Mouse (Mus musculus) C2C12 (cell line): ENCODE measurements around the gene Olfr686. TPM values are rescaled to one million over a fixed set of nuclear protein-coding genes. Genes with fewer than 3 reads are reported as not detected.

Experiments used
- H3K27me3 ChIP-seq: one replicate; pipeline ENCODE4 v1.6.1; 2011; ENCODE audit not compliant: control insufficient read depth, insufficient read depth, insufficient read length
- H3K36me3 ChIP-seq: one replicate; pipeline ENCODE4 v1.6.1; 2011; ENCODE audit not compliant: control insufficient read depth, insufficient read depth
- H3K4me3 ChIP-seq: one replicate; pipeline ENCODE4 v1.5.1; 2011; ENCODE audit warnings: mild to moderate bottlenecking, control low read depth; ENCODE audit not compliant: poor library complexity, insufficient read depth, severe bottlenecking
- H3K79me2 ChIP-seq: one replicate; pipeline ENCODE4 v1.6.1; 2011; ENCODE audit not compliant: control insufficient read depth, insufficient read depth
- H3K79me3 ChIP-seq: one replicate; pipeline ENCODE4 v1.6.1; 2011; ENCODE audit warnings: low read depth, control low read depth
- H3ac ChIP-seq: one replicate; pipeline ENCODE3; 2011; ENCODE audit warnings: low read depth; ENCODE audit not compliant: control insufficient read depth, insufficient read length
- CEBPB ChIP-seq: IDR thresholded peaks from one replicate; pipeline ENCODE4 v1.6.1; 2011; ENCODE audit warnings: low read depth, mild to moderate bottlenecking, control low read depth, moderate library complexity
- CTCF ChIP-seq: IDR thresholded peaks from one replicate; pipeline ENCODE4 v1.5.1; 2011; ENCODE audit not compliant: control insufficient read depth, insufficient read depth, insufficient read length
- FOSL1 ChIP-seq: IDR thresholded peaks from one replicate; pipeline ENCODE4 v1.8.0; 2011; ENCODE audit warnings: mild to moderate bottlenecking, low read length; ENCODE audit not compliant: poor library complexity, insufficient read depth, severe bottlenecking
- MAX ChIP-seq: IDR thresholded peaks from one replicate; pipeline ENCODE4 v1.6.1; 2011; ENCODE audit warnings: mild to moderate bottlenecking, control low read depth
- MYOD1 ChIP-seq: IDR thresholded peaks from one replicate; pipeline ENCODE4 v1.6.1; 2011; ENCODE audit warnings: low read depth; ENCODE audit not compliant: control insufficient read depth, insufficient read length
- MYOG ChIP-seq: IDR thresholded peaks from one replicate; pipeline ENCODE4 v1.6.1; 2011; ENCODE audit not compliant: control insufficient read depth, insufficient read length; ENCODE audit errors: extremely low read depth
- USF1 ChIP-seq: IDR thresholded peaks from one replicate; pipeline ENCODE4 v1.6.1; 2011; ENCODE audit warnings: low read depth, mild to moderate bottlenecking, control low read depth, moderate library complexity
- polyA plus RNA-seq: library from polyadenylated mRNA; unstranded; fragments of >200 nt; fragmentation: generic; extraction: Trizol; gene quantifications from one replicate; pipeline ENCODE4 v1.2.1, GENCODE M21; 2012; ENCODE audit warnings: missing spikeins

Olfr686 gene
- polyA plus RNA-seq, 1 experiment, result not detected

DNA sequence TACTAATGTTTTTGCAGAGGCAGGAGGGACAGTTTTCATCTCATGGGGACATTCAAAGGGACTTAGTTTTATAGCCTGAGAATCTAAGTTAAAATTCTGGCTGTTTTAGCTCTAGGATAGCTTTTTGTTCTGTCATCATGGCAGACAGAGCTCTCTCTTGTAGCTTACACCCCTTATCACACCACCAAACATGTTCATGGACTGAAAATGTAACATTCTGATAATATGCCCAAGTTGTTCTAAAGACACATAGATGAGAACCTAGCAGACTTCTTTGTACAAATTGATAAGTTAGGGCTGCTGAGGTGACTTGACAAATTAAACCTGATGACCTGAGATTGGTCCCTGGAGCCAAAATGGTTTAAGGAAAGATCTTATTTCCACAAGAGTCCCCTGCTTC lies 19.4 kb upstream of the Olfr686 start:
- TF ChIP-seq MYOD1, result no peak
- no peak for TF ChIP-seq USF1
- TF ChIP-seq MYOG, result no peak
- TF ChIP-seq FOSL1, result no peak
- no peak for TF ChIP-seq MAX
- TF ChIP-seq CTCF, result no peak
- no peak for TF ChIP-seq CEBPB
- Histone ChIP-seq H3K4me3 (no peak overlapping the region), H3K79me3 (no peaks in the 10 kb centered on the region), H3ac (no peak overlapping the region), H3K27me3 (no peaks in the 10 kb centered on the region), H3K79me2 (no peaks in the 10 kb centered on the region), H3K36me3 (no peaks in the 10 kb centered on the region)

DNA sequence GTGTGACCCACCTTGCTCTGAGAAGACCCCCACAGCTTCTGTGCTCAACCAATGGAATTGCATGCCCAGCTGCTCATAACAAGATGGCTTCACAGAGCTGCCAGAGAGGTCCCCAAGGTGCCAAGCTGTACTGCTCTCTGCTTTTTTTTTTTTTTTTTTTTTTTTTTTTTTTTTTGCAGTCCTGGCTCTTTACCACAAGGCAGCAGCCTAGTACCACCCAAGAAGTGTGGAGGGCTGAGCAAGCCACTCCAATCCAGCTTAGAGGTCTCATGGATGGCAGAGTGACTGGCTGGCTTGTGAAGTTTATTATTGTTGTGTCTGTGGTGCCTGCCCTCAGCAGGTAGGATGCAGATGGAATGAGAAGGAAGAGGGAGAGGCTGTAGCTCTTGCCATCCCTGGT lies 18.8 kb upstream of the Olfr686 start:
- Histone ChIP-seq H3K27me3 (no peaks in the 10 kb centered on the region), H3K79me2 (no peaks in the 10 kb centered on the region), H3K79me3 (no peaks in the 10 kb centered on the region), H3ac (no peak overlapping the region), H3K4me3 (no peak overlapping the region), H3K36me3 (no peaks in the 10 kb centered on the region)
- no peak for TF ChIP-seq MAX
- no peak for TF ChIP-seq USF1
- TF ChIP-seq FOSL1, result no peak
- no peak for TF ChIP-seq CEBPB
- TF ChIP-seq MYOD1, result no peak
- TF ChIP-seq MYOG, result no peak
- TF ChIP-seq CTCF, result no peak

DNA sequence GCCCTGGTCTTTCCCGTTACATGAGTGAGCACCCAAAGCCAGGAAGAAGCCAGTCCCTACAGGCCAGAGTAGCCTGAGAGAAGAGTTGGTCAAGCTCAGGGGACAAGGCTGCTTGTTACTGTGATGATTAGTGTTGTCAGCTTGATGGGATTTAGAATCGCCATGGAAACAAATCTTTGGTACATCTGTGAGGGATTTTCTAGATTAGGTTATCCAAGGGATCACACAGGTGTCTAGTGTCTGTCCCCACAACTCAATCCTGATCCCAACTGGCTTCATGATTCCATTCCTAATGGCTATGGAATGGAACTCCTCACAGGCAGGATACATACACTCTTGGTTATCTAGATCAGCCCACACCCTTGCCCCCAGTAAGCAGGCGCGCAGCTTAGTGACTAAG lies 11.0 kb upstream of the Olfr686 start:
- TF ChIP-seq CTCF (no peak), CEBPB (no peak), MYOG (no peak), MYOD1 (no peak), FOSL1 (no peak), USF1 (no peak), MAX (no peak)
- no peaks in the 10 kb centered on the region for H3K79me2 ChIP-seq
- H3K79me3 ChIP-seq, result no peaks in the 10 kb centered on the region
- no peak overlapping the region for H3K4me3 ChIP-seq
- H3K36me3 ChIP-seq, result no peaks in the 10 kb centered on the region
- H3K27me3 ChIP-seq, result no peaks in the 10 kb centered on the region
- H3ac ChIP-seq, result no peak overlapping the region

DNA sequence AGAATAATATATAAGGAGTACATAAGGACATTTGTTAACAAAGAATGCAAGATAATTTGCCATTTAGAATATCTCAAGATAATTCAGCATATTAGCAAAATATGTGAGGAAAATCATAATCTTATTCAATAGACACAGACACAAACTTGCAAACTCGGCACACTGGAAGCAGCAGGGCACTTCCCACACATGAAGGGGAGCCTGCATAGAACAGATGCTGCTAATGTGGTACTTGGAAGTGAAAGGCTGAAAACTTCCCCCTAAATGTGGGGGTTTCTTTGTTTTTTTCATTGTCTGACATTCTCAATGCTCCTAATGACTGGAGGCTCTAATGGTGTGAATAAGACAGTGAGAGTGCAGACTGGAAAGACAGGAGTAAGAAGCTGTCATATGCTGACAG lies 7.5 kb upstream of the Olfr686 start:
- TF ChIP-seq FOSL1 (no peak), CEBPB (no peak), CTCF (no peak), USF1 (no peak), MYOD1 (no peak), MYOG (no peak), MAX (no peak)
- H3K27me3 ChIP-seq, result no peaks in the 10 kb centered on the region
- no peaks in the 10 kb centered on the region for H3K36me3 ChIP-seq
- H3ac ChIP-seq, result no peak overlapping the region
- H3K4me3 ChIP-seq, result no peak overlapping the region
- no peaks in the 10 kb centered on the region for H3K79me3 ChIP-seq
- H3K79me2 ChIP-seq, result no peaks in the 10 kb centered on the region

DNA sequence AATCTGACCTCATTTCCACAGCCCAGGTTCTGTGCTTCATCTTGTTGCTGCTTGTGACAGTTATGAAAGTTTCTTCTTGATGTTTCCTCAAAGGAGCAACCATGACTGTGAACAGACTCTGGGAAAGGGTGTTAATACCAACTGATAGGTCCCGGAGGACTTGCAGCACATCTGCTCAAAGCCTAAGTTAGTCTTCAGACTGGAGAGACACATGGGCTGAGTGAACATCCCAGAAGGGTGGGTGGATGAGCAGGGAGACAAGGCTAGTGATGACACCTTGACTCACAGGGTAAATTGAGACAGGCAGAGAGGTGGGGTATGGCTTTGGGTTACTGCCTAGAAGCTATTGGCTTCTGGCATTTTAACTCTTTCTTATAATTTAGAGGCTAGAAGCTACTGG lies 21.4 kb downstream of the Olfr686 start, which contains the start of gene Olfr685:
Gene Olfr685 (minus strand): TSS at position 101 of the 400 bp plus-strand sequence.
- TF ChIP-seq USF1 (no peak), MAX (no peak), FOSL1 (no peak), MYOD1 (no peak), CEBPB (no peak), MYOG (no peak), CTCF (no peak)
- Histone ChIP-seq H3K4me3 (no peak within 1 kb of the TSS), H3ac (no peak within 1 kb of the TSS)

DNA sequence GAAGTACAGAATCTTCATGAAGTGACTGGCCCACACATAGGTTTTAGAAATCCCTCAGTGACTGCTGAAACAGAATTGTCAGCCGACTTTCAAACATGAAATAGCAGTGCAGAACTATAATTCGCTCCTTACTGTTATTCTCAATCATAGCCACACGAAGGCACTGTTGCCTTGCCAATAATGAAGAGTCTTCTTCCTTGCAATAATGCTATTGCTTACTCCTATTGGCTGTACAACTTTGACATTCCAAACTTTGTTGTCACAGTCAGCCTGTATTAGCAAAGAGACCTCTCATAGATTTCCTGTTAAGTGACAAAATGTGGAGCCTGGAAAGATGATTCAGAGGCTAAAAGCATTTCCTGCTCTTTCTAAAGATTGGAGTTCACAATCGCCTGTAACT lies 36.5 kb downstream of the Olfr686 start:
- no peak overlapping the region for H3K4me3 ChIP-seq
- no peaks in the 10 kb centered on the region for H3K36me3 ChIP-seq
- no peak for TF ChIP-seq MYOG
- no peak for TF ChIP-seq MYOD1
- TF ChIP-seq CEBPB, result no peak
- TF ChIP-seq FOSL1, result no peak
- TF ChIP-seq USF1, result no peak
- TF ChIP-seq CTCF, result no peak
- no peak for TF ChIP-seq MAX
- H3K79me2 ChIP-seq, result no peaks in the 10 kb centered on the region
- H3K79me3 ChIP-seq, result no peaks in the 10 kb centered on the region
- no peaks in the 10 kb centered on the region for H3K27me3 ChIP-seq
- H3ac ChIP-seq, result no peak overlapping the region

More for the DNA sequence above, 21.4 kb downstream of the Olfr686 start, which contains the start of gene Olfr685:
- H3K79me3 ChIP-seq, result no peaks in the 10 kb centered on the region
- H3K36me3 ChIP-seq, result no peaks in the 10 kb centered on the region
- no peaks in the 10 kb centered on the region for H3K27me3 ChIP-seq
- H3K79me2 ChIP-seq, result no peaks in the 10 kb centered on the region
